Mouse (Mus musculus) urinary bladder, postnatal 10 days (tissue): ENCODE data around the gene Inka1.

Experiments used
- DNase-seq: peaks from one replicate; pipeline ENCODE4 v3.0.0; 2022; ENCODE audit warnings: low spot score

Gene Inka1

DNA sequence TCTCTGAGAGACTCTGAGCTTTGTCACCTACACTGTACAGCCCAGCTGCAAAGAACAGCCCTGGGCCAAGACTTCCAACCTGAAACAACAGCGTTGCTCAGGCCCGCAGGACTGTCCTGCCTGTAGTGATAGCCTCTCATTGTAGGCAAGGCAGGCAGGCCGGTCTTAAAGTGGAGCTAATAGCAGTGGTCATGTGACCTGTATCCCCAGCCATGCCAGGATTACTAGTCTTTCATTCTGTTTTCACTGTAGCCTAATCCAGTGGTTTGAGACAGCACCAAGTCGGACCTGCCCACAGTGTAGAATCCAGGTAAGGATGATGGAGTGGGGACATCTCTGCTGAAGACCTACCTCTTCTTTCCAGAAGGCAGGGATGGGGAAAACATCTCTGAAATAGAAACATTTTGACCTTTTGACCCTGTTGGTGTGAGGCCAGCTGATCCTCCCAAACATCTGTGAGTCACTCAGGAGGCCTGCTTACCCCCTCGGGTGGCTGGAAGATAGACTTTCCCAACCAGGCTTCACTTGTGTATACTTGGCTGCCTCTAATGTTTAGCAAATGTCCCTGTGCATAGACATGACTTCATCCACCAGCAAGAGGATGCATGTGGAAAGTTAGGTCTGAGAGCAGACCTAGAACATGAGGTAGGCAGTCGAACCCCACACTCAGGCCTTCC is 29.9 kb downstream of the Inka1 start:
- no peak for DNase-seq

- peak; percentile 70 for DNase-seq
Measured at GRCm38 (mm10) chr9:107950460-107951355, 35.0 kb downstream of the Inka1 start.

DNA sequence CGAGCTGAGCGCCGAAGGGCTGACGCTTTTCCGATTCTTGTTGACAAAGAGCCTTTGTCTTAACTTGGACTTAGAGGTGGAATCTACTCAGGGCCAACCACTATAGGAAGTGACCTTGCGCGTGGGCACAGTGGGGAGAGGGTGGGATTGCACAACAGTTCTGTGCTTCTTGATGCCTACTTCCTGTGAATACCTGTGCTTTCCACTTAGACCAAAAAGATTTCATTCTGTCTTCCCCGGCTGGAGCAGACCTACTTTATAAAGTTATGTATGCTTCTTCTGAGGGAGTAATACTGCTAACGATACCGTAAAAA is 35.8 kb downstream of the Inka1 start, which contains the start of gene Traip:
Gene Traip, plus strand, starts transcription at position 215 of the 314 bp plus-strand sequence.
- DNase-seq: no peak

- DNase-seq: no peak
Measured at GRCm38 (mm10) chr9:107949184-107949921, 36.3 kb downstream of the Inka1 start.

- DNase-seq: no peak
Measured at GRCm38 (mm10) chr9:107947241-107948194, 38.2 kb downstream of the Inka1 start.

- no peak for DNase-seq
Measured at GRCm38 (mm10) chr9:107936831-107937230, 48.8 kb downstream of the Inka1 start.

- DNase-seq: no peak
Measured at GRCm38 (mm10) chr9:107936215-107936822, 49.4 kb downstream of the Inka1 start.

DNA sequence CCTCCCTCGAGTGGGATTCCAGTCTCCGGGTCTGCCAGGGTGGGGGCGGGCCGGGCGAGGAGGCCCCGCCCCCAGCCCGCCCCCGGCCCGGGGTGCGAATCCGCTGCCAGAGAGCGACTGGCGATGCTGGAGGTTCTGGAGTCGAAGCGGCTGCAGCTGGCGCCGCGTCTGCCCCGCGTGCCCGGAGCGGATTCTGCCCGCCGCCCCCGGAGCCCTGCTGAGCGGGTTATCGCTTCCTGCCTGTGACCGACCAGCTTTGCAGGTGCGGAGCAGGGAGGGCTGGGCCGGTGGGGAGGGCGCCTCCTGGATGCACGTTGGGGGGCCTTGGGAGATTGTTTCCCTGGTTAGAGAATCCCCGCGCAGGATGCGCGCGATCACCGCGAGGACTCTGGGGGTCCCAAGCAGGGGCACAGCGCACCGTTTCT is 49.9 kb downstream of the Inka1 start:
- DNase-seq: no peak

- DNase-seq: no peak
Measured at GRCm38 (mm10) chr9:107935374-107935773, 50.3 kb downstream of the Inka1 start, which contains the start of gene Camkv. TSS of gene Camkv (plus strand) at chr9:107935674.
